Mouse (Mus musculus) kidney, embryonic 14.5 days (tissue): ENCODE data around the gene Scnn1a. TPM values are rescaled to one million over a fixed set of nuclear protein-coding genes. Genes with fewer than 3 reads are reported as not detected.

Experiments used
- ATAC-seq: fragments of 200-750 bp; cut with Nextera tagmentation; 2 replicates; pipeline ENCODE4 v1.8.0; 2017; ENCODE audit warnings: moderate number of reproducible peaks, mild to moderate bottlenecking, moderate TSS enrichment, moderate library complexity; ENCODE audit not compliant: low FRiP score, low TSS enrichment
- H3K27ac ChIP-seq: fragments of 300-500 bp; sonication (generic); 2 replicates; pipeline ENCODE4 v1.5.1; 2014; ENCODE audit warnings: low read depth, mild to moderate bottlenecking, low read length, moderate library complexity, mixed read lengths
- H3K27me3 ChIP-seq: fragments of 300-500 bp; sonication (generic); 2 replicates; pipeline ENCODE4 v1.6.1; 2014; ENCODE audit warnings: mild to moderate bottlenecking, low read length; ENCODE audit not compliant: control insufficient read depth, insufficient read depth
- H3K36me3 ChIP-seq: fragments of 300-500 bp; sonication (generic); 2 replicates; pipeline ENCODE4 v1.6.1; 2014; ENCODE audit warnings: low read length, mixed read lengths; ENCODE audit not compliant: control insufficient read depth, insufficient read depth
- H3K4me1 ChIP-seq: fragments of 300-500 bp; sonication (generic); 2 replicates; pipeline ENCODE4 v1.6.1; 2014; ENCODE audit warnings: low read length, mixed read lengths; ENCODE audit not compliant: control insufficient read depth, insufficient read depth
- H3K4me2 ChIP-seq: fragments of 300-500 bp; sonication (generic); replicated peaks from 2 replicates; pipeline ENCODE4 v1.6.1; 2014; ENCODE audit warnings: low read depth, mild to moderate bottlenecking, low read length
- H3K4me3 ChIP-seq: fragments of 300-500 bp; sonication (generic); 2 replicates; pipeline ENCODE4 v1.5.1; 2014; ENCODE audit warnings: mild to moderate bottlenecking, low read length
- H3K9ac ChIP-seq: fragments of 300-500 bp; sonication (generic); 2 replicates; pipeline ENCODE4 v1.6.1; 2014; ENCODE audit warnings: low read depth, mild to moderate bottlenecking, low read length, moderate library complexity
- H3K9me3 ChIP-seq: fragments of 300-500 bp; sonication (generic); 2 replicates; pipeline ENCODE4 v1.6.1; 2016; ENCODE audit warnings: low read length; ENCODE audit not compliant: control insufficient read depth
- WGBS: fragments of 180-500 bp; shearing (Covaris S2); extraction: QIAGEN DNeasy Blood & Tissue Kit; methylation state at CpG from one replicate; pipeline ENCODE4 v1.1.7; 2014; 5-methylcytosine and 5-hydroxymethylcytosine counted together
- polyA plus RNA-seq: library from polyadenylated mRNA; unstranded; fragments of >200 nt; fragmentation: Nextera tagmentation; extraction: Ambion mirVana; gene quantifications from 2 replicates; pipeline ENCODE4 v1.2.1, GENCODE M21; 2014

Scnn1a gene
- polyA plus RNA-seq, 1 experiment from 2014 or later, result 3.3 TPM

DNA sequence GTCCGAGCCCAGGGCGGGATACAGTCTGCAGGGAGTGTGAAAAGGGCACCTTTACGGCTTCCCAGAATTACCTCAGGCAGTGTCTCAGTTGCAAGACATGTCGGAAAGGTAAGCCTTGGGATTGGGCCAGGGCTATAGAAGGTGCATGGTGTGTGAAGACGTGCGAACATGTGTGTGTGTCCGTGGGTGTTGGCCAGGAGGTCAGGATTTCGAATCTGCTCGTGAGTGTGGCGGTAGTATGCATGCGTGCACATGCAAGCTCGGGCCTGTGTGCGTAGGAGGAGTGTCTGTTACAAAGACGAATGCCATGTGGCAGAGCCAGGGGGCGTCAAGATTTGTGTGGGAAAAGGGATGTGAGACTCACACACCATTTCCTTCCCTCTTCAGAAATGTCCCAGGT, 36.9 kb downstream of the Scnn1a start:
- Histone ChIP-seq H3K4me2 (no peak overlapping the region), H3K4me1 (peaks cover 41% of the 10 kb centered on the region), H3K9me3 (no peaks in the 10 kb centered on the region), H3K27me3 (no peaks in the 10 kb centered on the region; the same call in 1 of the 2 replicates), H3K9ac (no peak overlapping the region), H3K36me3 (peaks cover 47% of the 10 kb centered on the region), H3K4me3 (no peak overlapping the region), H3K27ac (no peak overlapping the region)
- ATAC-seq, result no peak
- 73% methylated on average over 15 of the region's 15 CpGs for WGBS

GRCm38 (mm10) chr6:125359999-125360398, 39.5 kb downstream of the Scnn1a start:
- Histone ChIP-seq H3K27ac (no peak overlapping the region), H3K27me3 (peaks cover 4% of the 10 kb centered on the region), H3K9ac (no peak overlapping the region), H3K4me2 (no peak overlapping the region), H3K4me3 (no peak overlapping the region), H3K36me3 (peaks cover 47% of the 10 kb centered on the region), H3K9me3 (no peaks in the 10 kb centered on the region), H3K4me1 (peaks cover 30% of the 10 kb centered on the region)
- no peak for ATAC-seq
- 43% methylated on average over 9 of the region's 9 CpGs for WGBS

- Histone ChIP-seq H3K4me2 (no peak overlapping the region), H3K4me3 (no peak overlapping the region), H3K4me1 (peaks cover 21% of the 10 kb centered on the region), H3K27me3 (peaks cover 4% of the 10 kb centered on the region), H3K27ac (no peak overlapping the region), H3K9ac (no peak overlapping the region), H3K9me3 (no peaks in the 10 kb centered on the region), H3K36me3 (peaks cover 47% of the 10 kb centered on the region)
- WGBS, result 63% methylated on average over 9 of the region's 9 CpGs
- no peak for ATAC-seq
Measured at GRCm38 (mm10) chr6:125360846-125361245, 40.4 kb downstream of the Scnn1a start.

GRCm38 (mm10) chr6:125361467-125362291, 41.2 kb downstream of the Scnn1a start:
- no peak overlapping the region for H3K4me3 ChIP-seq
- H3K4me2 ChIP-seq, result no peak overlapping the region
- peaks cover 15% of the 10 kb centered on the region for H3K4me1 ChIP-seq
- H3K36me3 ChIP-seq, result peaks cover 47% of the 10 kb centered on the region
- H3K9ac ChIP-seq, result no peak overlapping the region
- WGBS, result 48% methylated on average over 38 of the region's 38 CpGs
- 0 out of 2 replicates have a peak, but pooled peaks have one; percentile 12 for ATAC-seq
- no peak overlapping the region for H3K27ac ChIP-seq
- no peaks in the 10 kb centered on the region for H3K9me3 ChIP-seq
- peaks cover 4% of the 10 kb centered on the region for H3K27me3 ChIP-seq

GRCm38 (mm10) chr6:125363021-125363420, 42.6 kb downstream of the Scnn1a start:
- H3K4me3 ChIP-seq, result 0 out of 2 replicates have a peak overlapping the region, but pooled peaks have one; percentile 4
- 25% methylated on average over 15 of the region's 15 CpGs for WGBS
- H3K4me1 ChIP-seq, result peaks cover 13% of the 10 kb centered on the region

GRCm38 (mm10) chr6:125363451-125364242, 43.2 kb downstream of the Scnn1a start:
- 0 out of 2 replicates have a peak overlapping the region, but pooled peaks have one; percentile 12 for H3K9ac ChIP-seq
- H3K36me3 ChIP-seq, result peaks cover 31% of the 10 kb centered on the region
- H3K9me3 ChIP-seq, result no peaks in the 10 kb centered on the region
- H3K27me3 ChIP-seq, result peaks cover 4% of the 10 kb centered on the region
- no peak for ATAC-seq
- 0 out of 2 replicates have a peak overlapping the region, but pooled peaks have one; percentile 4 for H3K4me3 ChIP-seq
- peaks cover 12% of the 10 kb centered on the region for H3K4me1 ChIP-seq
- H3K27ac ChIP-seq, result no peak overlapping the region
- WGBS, result 18% methylated on average over 23 of the region's 23 CpGs
- peak overlapping the region; percentile 38 for H3K4me2 ChIP-seq

More at GRCm38 (mm10) chr6:125363021-125363420, 42.6 kb downstream of the Scnn1a start:
- Histone ChIP-seq H3K9ac (0 out of 2 replicates have a peak overlapping the region, but pooled peaks have one; percentile 12), H3K27ac (no peak overlapping the region), H3K27me3 (peaks cover 4% of the 10 kb centered on the region), H3K36me3 (peaks cover 37% of the 10 kb centered on the region), H3K4me2 (peak overlapping the region; percentile 38), H3K9me3 (no peaks in the 10 kb centered on the region)
- ATAC-seq, result no peak; the same call in 1 of the 2 replicates

DNA sequence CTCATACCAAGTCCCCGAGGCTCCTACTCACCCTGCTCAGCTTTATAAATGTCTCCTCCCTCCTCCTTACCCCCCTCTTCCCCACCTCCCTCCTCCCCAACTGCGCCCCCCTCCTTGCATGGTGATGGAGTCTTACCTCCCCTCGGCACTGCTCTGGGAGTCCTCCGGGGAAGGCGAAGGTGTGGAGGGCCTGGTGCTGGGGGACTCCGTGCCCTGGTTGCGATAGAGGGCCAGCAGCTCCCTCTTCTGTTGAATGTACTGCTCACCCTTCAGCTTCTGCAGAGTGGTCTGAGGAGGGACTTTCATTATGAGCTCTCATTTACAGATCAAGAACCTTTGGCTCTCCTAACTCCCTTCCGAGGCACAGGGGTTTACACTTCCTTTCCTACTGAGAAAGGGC, 44.0 kb downstream of the Scnn1a start:
- Histone ChIP-seq H3K4me2 (no peak overlapping the region), H3K27me3 (peaks cover 4% of the 10 kb centered on the region), H3K4me1 (peaks cover 12% of the 10 kb centered on the region), H3K9ac (no peak overlapping the region), H3K36me3 (peaks cover 23% of the 10 kb centered on the region), H3K9me3 (no peaks in the 10 kb centered on the region), H3K27ac (no peak overlapping the region), H3K4me3 (no peak overlapping the region)
- 6% methylated on average over 8 of the region's 8 CpGs for WGBS
- ATAC-seq, result peak; percentile 29; the same call in 1 of the 2 replicates

GRCm38 (mm10) chr6:125365522-125365921, 45.1 kb downstream of the Scnn1a start:
- H3K4me2 ChIP-seq, result no peak overlapping the region
- no peak overlapping the region for H3K4me3 ChIP-seq
- WGBS, result 85% methylated on average over 5 of the region's 5 CpGs

More at GRCm38 (mm10) chr6:125365522-125365921, 45.1 kb downstream of the Scnn1a start:
- Histone ChIP-seq H3K36me3 (peaks cover 18% of the 10 kb centered on the region), H3K27ac (no peak overlapping the region), H3K4me1 (peaks cover 12% of the 10 kb centered on the region), H3K27me3 (peaks cover 4% of the 10 kb centered on the region), H3K9ac (no peak overlapping the region), H3K9me3 (no peaks in the 10 kb centered on the region)
- no peak for ATAC-seq
